ENCODE assay signal across 14 mouse cellular contexts in genomic region chr7:125951911-125952310, GRCm38 (mm10).
"Had no signal": no experiment of that assay in that cellular context is flagged by ENCODE, and none has a peak within 500 bp of the region (broad histone marks: within the 10 kb centered on the region; RNA-seq: fewer than 3 reads in every experiment).

No protein-coding gene starts in this region.

- H3K4me1 ChIP-seq: limb, embryonic 15.5 days; lung, embryonic 15.5 days had no signal

- H3K9ac ChIP-seq: limb, embryonic 15.5 days; liver, embryonic 13.5 days; liver, postnatal 0 days; lung, embryonic 15.5 days; neural tube, embryonic 15.5 days had no signal

- H3K27me3 ChIP-seq: limb, embryonic 15.5 days; lung, embryonic 15.5 days; neural tube, embryonic 15.5 days had no signal

- DNase-seq: layer of hippocampus, adult 9-11 months; layer of hippocampus, postnatal 36 days; liver, embryonic 13.5 days; liver, postnatal 0 days; midbrain, embryonic 14.5 days; right cerebral cortex, adult 18-20 months; right cerebral cortex, postnatal 25 days; thymus, postnatal 36 days had no signal

- H3K27ac ChIP-seq: limb, embryonic 15.5 days; liver, embryonic 13.5 days; lung, embryonic 15.5 days; midbrain, embryonic 10.5 days; neural tube, embryonic 15.5 days had no signal

- H3K36me3 ChIP-seq: limb, embryonic 15.5 days; liver, embryonic 13.5 days; lung, embryonic 15.5 days; midbrain, embryonic 10.5 days; neural tube, embryonic 15.5 days had no signal

- H3K9me3 ChIP-seq: limb, embryonic 15.5 days; liver, embryonic 13.5 days; lung, embryonic 15.5 days; midbrain, embryonic 10.5 days; neural tube, embryonic 15.5 days had no signal

- H3K4me3 ChIP-seq: limb, embryonic 15.5 days; liver, embryonic 13.5 days; lung, embryonic 15.5 days; midbrain, embryonic 10.5 days; myocyte; neural tube, embryonic 15.5 days had no signal

- H3K4me2 ChIP-seq: limb, embryonic 15.5 days; liver, embryonic 13.5 days; lung, embryonic 15.5 days; neural tube, embryonic 15.5 days had no signal

- ATAC-seq: intestine, postnatal 0 days; liver, postnatal 0 days had no signal
